Mouse (Mus musculus) CH12F3 (cell line): ENCODE measurements around the gene Camk1d.

Experiments used
- in situ Hi-C: fragments of 300-500 bp; cut with MboI; formaldehyde crosslinking; loops from 2 replicates; pipeline ENCODE4 v1.14.3; 2020; ENCODE audit warnings: low sequenced_read_pairs

Gene Camk1d

GRCm38 (mm10) chr2:5371316-5371715 is 343.0 kb downstream of the Camk1d start:
- in situ Hi-C loops: no loop called here

- in situ Hi-C loops: no loop called here
These were observed 343.7 kb downstream of the Camk1d start for GRCm38 (mm10) chr2:5370591-5370990.

- in situ Hi-C loops: no loop called here
These were observed 350.5 kb downstream of the Camk1d start for GRCm38 (mm10) chr2:5363836-5364235.

GRCm38 (mm10) chr2:5358049-5358448 is 356.3 kb downstream of the Camk1d start:
- in situ Hi-C loops: no loop called here

- in situ Hi-C loops: no loop called here
These were observed 357.3 kb downstream of the Camk1d start for GRCm38 (mm10) chr2:5357056-5357455.

GRCm38 (mm10) chr2:5352821-5353522 is 361.3 kb downstream of the Camk1d start:
- in situ Hi-C loops: no loop called here

GRCm38 (mm10) chr2:5345344-5345743 is 369.0 kb downstream of the Camk1d start:
- in situ Hi-C loops: no loop called here

GRCm38 (mm10) chr2:5327533-5328250 is 386.6 kb downstream of the Camk1d start:
- in situ Hi-C loops: no loop called here

- in situ Hi-C loops: no loop called here
These were observed 389.5 kb downstream of the Camk1d start for GRCm38 (mm10) chr2:5324806-5325205.

- in situ Hi-C loops: no loop called here
These were observed 392.5 kb downstream of the Camk1d start for GRCm38 (mm10) chr2:5321660-5322295.

GRCm38 (mm10) chr2:5319138-5319537 is 395.2 kb downstream of the Camk1d start:
- in situ Hi-C loops: no loop called here

- in situ Hi-C loops: no loop called here
These were observed 397.6 kb downstream of the Camk1d start for GRCm38 (mm10) chr2:5316763-5317162.

- in situ Hi-C loops: no loop called here
These were observed 398.1 kb downstream of the Camk1d start for GRCm38 (mm10) chr2:5316217-5316616.

GRCm38 (mm10) chr2:5315291-5315828 is 399.0 kb downstream of the Camk1d start:
- in situ Hi-C loops: no loop called here

- in situ Hi-C loops: no loop called here
These were observed 399.7 kb downstream of the Camk1d start for GRCm38 (mm10) chr2:5314530-5315166.

- in situ Hi-C loops: no loop called here
These were observed 409.2 kb downstream of the Camk1d start for GRCm38 (mm10) chr2:5305156-5305555.

- in situ Hi-C loops: no loop called here
These were observed 409.9 kb downstream of the Camk1d start for GRCm38 (mm10) chr2:5304451-5304850.

- in situ Hi-C loops: no loop called here
These were observed 413.0 kb downstream of the Camk1d start for GRCm38 (mm10) chr2:5301286-5301685.

GRCm38 (mm10) chr2:5298071-5298470 is 416.2 kb downstream of the Camk1d start:
- in situ Hi-C loops: no loop called here

GRCm38 (mm10) chr2:5296749-5297545 is 417.4 kb downstream of the Camk1d start:
- in situ Hi-C loops: no loop called here
